Mouse (Mus musculus) heart, adult 8-10 months (tissue): Measurements from ENCODE around the gene Wnt1. TPM values are rescaled to one million over a fixed set of nuclear protein-coding genes. Genes with fewer than 3 reads are reported as not detected.
"Not testable (repeated sequence)": the region's sequence is repeated elsewhere in the genome, so short reads cannot be mapped to it uniquely, and the experiment has no call there.

Experiments used
- DNase-seq: peaks from one replicate; pipeline ENCODE4 v3.0.0; 2022; ENCODE audit warnings: low spot score
- total RNA-seq, 4 experiments: library from RNA; stranded (reverse); gene quantifications; 2 replicates each; pipeline ENCODE4 v1.2.4; 2022

The Wnt1 gene
- total RNA-seq, 4 experiments from 2014 or later = not detected

DNA sequence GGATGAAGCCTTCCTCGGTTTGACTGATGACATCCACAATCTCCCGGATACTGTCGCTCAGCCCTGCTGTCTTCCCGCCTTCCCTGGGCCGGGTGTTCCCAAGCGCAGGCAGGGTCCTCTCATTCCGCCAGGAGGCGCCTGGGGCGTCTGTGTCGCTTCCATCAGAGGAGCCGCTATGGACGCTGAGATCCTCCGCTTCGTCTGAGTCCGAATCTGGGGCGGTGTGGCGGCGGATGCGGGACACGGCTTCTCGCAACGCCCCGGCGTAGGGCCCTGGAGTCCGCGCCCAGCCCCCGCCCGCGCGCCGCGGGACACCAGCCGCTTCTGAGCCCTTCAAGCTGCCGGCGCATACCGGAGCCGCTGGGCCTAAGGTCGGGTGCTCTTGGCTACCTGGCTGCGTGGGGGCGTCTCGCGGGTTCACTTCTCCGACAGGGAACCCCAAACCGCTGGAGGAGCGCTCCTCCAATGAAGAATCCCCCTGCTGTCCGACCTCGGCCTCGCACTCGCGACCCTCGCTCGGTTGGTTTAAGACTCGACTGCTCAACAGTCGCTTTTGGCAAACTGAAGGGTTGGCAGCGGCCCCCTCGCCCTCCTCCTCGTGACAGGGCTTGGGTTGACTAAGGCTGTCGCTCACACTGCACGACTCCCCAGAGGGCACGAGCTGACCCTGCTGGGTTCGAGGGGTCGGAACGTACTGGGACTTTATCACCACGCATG is 15.8 kb downstream of the Wnt1 start:
- peak; percentile 46 for DNase-seq

DNA sequence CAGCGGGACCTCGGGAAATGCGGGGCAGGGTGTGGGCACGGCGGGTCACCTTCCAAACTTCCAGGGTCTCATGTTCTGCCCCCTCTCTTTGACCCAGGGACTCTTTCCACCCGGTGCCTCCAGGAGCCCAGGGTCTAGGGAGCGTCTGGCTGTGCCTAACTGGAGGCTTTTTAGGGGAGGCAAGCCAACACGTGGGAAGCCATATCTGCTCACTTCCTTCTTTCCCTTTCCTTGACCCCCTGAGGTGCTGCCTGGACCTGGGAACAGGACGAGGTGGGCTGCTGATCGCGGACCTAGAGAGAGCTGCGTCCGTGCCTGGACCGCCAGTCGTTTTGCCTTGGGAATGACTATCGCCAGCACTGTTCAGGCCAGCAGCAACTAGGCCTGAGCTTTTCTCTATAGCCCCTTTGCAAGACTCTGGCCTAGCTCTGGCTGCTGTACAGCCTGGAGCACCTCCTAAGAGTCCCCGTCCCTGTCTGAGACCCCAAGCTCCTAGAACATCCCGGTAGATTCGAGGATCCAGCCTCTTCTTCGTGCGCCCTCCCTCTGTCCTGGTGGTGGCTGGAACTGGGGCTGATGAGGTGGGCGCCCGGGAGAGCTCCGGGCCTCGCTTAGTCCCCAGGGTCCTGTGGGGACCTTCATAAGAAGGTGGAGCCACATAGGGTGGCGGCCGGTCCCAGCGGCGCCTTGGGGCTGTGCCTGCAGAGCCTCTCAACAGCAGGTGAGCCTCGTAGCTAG is 16.6 kb downstream of the Wnt1 start:
- no peak for DNase-seq

DNA sequence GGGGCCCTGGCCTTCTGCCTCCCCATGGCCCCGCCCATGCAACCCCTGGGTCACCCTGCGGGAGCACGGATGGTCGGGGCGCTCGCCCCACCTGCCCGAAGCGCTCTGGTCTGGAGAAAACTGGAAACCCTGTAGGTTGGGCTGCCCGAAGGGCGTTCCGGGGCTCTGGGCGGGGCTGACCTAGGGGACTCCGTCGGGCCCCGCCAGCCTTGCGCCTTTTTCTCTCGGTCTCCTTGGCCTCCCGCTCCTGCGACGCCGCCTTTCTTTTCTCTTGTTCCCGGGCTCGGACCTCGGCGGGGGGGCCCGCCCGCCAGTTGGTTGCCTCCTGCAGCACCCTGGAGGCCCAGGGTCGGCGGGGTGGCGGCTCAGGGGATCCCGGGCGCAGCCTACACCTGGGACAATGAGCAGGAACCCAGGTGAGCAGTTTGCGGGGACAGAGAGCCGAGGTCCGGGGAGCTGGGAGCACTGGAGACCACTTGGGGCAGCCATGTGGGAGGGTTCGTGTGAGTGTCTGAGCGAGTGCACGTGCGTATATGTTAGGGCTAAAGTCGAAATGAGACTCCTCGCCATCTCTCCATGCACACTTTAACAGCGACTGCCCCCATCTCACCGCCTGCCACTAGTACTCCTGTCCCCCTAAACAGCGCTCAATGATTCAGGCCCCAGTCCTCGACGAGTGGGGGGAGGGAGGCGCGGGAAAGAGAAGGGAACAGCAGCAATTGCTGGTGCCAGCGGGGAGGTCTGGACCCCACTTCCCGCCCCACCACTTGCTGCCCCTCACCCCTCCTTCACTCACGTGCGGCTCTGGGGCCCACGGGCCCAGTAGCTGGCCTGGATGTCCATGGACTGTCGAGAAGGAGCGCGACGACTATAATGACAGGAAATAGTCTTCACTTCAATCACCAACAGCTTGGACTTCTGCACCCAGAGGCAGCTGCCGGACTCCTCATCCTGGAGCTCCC is 17.4 kb downstream of the Wnt1 start:
- no peak for DNase-seq

DNA sequence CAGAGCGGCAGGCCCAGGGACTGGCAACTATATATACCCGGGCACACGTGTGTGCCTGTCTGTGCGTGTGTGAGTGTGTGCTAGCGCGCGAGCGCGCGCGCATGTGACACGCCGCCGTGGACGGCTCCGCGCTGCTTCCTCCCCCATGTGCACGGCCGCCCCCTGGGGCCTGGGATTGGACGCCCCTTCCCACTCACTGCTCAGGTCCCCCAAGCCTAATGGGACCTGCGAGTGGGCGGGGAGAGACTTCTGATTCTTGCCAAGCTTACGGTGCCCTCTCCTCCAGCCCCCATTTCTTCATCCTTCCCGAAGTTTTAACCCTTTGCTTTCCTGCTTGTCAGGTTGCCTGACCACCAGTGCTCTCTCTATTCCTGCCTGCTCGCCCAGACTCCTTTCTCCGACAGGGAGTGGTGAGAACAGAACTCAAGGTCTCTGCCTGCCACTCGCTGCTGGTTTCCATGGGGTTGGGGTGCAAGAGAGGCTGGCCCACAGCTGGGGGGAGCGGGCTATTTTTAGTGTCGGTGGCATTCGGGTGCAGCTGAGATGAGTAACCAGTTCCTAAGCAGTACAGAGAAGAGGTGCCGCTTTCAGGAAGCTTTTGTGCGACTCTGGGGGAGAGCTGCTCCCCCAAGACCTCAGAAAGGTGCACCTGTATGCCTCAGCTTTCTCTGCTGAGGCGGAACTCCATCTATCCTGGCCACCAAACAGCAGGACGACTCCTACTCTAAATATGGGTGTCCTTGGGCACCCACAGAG is 18.4 kb downstream of the Wnt1 start:
- DNase-seq = no peak

DNA sequence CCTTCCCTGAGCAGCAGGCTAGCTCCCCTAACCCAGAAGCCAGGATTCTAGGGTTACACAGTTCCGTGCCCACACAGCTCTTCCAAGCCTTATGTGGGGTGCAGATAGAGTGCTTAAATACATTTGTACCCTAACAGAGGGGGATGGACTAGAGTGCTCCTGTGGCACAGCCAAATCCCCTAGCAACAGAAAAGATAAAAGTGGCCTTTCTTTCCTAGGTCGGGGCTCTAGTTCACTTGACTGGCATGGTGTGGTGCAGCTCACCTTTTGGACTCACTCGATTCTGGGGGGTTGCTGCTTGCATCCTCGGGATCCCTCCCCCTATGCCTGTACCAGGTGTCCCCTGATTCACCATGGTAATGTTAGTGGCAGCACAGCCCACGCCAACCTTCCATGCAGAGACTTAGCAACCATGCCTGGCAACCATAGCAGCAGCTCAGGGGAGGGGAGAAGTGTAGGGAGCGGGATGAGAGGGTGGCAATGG is 19.0 kb downstream of the Wnt1 start:
- DNase-seq = no peak

DNA sequence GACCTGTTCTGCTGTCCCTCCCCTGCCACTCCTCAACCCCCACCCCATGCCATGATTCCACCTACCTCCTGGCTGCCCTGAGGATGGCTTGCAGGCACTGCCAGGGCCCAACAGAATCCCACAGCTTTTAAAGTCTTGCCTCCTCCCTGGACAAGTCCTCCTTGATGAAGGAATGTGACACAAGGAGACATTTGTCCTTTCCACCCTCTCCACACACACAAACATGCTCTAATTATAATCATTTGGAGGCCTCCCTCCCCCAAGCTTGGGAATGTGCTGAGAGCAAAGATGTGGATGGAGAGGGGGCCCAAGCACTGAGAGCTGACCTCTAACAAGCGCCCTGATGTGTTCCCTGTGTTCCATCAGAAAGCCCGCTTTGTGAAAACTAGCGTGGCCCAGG is 19.7 kb downstream of the Wnt1 start, which contains the start of gene Ddn:
Gene Ddn, minus strand, starts transcription at position 101 of the 400 bp plus-strand sequence.
- no peak for DNase-seq

DNA sequence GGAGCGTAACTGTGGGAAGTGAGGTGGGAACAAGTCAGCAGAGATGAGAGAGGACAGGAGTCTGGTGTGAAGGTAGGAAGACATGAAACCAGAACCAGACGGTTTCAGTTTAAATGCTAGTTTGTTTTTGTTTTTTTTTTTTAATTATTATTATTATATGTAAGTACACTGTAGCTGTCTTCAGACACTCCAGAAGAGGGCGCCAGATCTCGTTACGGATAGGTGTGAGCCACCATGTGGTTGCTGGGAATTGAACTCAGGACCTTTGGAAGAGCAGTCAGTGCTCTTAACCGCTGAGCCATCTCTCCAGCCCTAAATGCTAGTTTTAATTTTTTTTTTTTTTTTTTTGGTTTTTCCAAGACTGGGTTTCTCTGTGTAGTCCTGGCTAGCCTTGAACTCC is 20.6 kb downstream of the Wnt1 start:
- not testable (repeated sequence) for DNase-seq

DNA sequence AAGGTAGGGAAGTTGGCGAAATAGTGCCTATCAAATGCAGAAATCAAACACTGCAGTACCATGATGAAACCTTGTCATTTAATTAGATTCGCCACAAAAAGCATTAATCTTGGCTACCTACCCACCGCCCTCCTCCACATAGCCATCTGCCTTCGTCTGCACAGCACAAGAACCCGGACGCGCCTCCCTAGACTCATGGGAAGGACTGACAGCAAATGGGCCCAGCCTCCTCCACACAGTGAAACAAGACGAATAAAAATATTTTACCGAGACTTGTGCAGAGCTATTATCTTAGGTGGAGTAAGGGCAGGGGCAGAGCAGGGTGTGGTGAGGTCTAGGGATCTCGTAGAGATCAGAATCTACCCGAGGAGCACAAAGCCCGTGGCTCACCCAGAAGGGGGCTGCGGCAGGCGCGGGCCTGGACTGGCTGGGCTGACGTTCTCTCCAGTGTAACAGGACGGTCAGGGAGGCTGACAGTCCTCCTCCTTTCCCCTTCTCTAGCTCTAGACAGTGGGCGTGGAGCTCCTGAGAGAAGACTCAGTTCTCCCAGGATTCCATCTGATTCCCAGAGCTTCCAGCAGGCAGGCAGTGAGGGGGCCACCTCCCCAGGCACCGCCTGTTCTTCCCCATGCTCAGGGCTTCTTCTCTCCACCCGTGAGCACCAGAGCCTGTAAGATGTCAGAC is 23.2 kb downstream of the Wnt1 start:
- DNase-seq = no peak

DNA sequence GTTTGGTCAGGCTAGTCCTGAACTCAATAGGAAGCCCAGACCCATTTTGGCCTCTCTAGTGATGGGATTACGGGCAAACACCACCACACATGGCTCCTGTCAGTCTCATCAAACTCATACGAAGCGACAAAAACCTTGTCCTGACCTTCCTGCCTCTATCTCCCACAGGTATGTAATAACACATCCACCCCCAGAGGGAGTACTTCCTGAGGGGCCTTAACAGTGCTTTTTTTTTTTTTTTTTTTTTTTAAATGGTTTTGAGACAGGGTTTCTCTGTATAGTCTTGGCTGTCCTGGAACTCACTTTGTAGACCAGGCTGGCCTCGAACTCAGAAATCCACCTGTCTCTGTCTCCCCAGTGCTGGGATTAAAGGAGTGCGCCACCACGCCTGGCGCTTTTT is 28.5 kb downstream of the Wnt1 start:
- no peak for DNase-seq

DNA sequence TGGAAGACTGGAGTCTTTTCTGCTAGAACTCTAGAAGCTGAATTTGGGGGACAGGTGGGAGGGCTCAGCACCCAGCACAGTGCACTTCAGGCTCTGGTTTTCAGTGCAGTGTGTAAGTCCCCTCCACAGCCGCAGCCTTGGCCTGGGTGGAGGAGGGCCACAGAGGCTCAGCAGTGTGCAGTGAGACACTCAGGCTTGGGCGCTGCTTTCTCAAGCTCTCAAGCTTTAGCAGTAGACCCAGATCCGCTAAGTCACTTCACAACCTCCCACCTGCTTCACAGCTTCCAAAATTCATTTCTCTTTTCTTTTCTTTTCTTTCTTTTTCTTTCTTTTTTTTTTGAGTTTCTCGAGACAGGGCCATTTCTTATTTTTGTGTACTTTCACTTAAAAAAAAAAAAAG is 31.3 kb downstream of the Wnt1 start:
- DNase-seq = no peak

DNA sequence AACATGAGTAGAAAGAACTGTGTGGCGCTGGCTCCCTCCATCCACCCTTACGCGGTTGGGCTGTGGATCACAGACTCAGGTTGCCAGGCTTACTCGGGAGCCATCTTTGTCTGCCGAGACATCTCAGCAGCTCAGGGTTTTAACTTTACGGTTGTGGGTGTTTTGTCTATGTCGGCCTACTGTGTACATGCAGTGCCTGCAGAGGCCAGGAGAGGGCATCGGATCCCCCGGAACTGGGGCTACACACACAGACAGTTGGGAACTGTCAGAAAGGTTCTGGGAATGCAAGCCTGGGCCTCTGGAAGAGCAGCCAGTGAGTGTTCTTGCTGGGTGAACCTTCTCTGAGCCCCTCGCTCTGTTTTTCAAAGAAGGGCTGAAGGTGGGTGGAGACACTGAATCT is 31.7 kb downstream of the Wnt1 start:
- no peak for DNase-seq

DNA sequence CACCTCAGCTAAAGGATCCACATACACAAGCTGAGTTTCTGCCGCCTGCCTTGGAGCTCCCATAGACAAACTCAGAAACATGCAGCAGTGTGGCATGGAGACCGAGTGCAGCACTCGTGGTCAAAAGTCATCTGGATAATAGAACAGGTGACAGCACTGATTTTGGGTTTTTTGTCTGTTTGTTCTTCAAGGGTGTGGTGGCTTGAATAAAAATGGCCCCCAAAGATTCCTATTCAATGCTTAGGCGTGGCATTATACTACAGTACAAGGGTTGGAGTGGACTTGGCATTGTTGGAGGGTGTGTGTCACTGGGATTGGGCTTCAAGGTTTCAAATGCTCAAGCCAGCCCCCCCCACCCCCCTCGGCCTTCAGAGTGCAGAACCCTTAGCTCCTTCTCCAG is 32.5 kb downstream of the Wnt1 start:
- no peak for DNase-seq

DNA sequence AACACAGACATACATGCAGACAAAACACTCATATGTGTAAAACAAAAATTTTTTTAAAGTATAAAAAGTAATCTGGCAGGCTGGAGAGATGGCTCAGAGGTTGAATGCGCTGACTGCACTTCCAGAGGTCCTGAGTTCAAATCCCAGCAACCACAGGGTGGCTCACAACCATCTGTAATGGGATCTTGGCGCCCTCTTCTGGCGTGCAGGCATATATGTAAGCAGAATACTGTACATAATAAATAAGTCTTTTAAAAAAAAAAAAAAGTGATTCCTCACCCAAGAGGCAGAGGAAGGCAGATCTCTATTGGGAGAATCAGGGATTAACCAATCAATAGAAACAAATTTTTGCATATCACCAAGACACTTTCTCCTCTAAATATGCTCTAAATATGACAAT is 33.8 kb downstream of the Wnt1 start:
- no peak for DNase-seq

DNA sequence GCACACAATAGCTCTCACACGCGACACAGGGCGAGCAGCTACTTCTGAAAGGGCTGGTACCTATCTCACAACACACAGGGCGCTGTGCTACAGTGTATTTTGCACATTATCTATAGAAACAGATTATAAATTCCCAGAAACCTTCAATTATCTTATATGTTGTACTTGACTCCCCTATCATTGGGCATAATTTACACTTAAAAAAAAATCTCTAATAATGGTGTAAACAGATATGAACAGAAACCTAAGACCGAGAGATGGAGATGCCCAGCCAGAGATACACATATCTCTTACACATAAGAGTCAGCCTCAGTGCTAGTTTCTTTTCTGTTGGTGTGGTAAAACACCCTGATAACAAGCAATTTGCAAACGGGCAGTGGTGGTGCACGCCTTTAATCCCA is 38.0 kb downstream of the Wnt1 start:
- DNase-seq = no peak

DNA sequence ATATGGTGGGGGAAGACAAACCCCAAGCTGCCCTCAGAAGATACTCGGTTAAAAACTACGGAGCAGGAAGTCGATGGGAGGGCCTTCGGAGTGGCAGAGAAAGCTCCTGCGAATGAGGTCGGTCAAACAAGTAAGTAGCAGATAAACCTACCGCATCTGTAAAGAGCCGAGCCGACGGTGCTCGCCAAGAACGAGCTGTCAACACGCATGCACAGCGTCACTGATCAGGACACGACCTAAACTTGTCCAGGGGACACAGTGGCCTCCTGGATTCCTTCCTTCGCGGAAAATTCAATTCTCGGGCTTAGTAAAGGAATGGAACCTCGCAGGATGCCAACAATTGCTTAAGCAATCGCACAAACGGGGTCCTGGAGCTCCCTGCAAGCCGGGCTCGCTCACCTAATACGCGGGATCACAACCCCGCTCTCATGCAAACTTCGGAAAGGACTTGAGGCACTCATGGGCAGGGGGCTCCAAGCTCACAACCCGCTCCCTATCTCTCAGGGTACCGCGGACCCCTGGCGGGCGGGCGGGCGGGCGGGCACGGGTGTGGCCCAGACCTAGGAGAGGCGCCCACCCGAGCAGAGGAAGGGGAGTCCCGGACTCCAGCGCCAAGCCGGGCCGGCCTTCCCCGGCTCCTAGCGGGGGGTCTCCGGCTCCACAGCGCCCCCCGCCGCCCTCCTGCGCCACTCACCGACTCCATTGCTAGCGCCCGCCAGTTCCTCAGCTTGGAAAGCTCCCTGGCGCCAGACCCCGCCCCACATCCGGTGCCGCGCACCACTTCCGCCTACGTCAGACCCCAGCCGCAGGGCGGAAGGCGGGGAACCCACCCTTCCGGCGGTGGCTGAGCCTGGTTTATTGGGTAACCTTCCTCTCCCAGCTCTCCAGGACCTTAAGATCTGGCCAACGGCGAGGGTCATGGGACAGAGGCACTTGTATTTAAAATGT is 41.4 kb downstream of the Wnt1 start, which contains the start of gene Prkag1:
Gene Prkag1, minus strand, starts transcription at position 786 of the 948 bp plus-strand sequence.
- DNase-seq = peak; percentile 96

DNA sequence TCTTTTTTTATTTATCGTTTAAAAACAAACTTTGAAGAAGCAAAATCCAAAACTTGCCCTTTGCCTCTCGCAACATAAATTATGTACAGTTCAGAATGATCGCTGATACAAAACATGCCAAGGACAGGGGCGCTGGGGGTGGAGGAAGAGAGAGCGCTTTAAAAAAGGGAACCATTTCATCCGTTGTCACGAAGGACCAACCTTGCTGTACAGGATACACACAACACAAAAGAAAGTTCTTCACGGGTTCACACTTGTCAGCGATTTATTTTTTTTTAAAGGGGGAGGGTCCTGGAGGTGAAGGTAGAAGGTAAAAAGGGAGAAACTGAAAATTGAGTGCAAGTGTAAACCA is 42.0 kb downstream of the Wnt1 start:
- no peak for DNase-seq

DNA sequence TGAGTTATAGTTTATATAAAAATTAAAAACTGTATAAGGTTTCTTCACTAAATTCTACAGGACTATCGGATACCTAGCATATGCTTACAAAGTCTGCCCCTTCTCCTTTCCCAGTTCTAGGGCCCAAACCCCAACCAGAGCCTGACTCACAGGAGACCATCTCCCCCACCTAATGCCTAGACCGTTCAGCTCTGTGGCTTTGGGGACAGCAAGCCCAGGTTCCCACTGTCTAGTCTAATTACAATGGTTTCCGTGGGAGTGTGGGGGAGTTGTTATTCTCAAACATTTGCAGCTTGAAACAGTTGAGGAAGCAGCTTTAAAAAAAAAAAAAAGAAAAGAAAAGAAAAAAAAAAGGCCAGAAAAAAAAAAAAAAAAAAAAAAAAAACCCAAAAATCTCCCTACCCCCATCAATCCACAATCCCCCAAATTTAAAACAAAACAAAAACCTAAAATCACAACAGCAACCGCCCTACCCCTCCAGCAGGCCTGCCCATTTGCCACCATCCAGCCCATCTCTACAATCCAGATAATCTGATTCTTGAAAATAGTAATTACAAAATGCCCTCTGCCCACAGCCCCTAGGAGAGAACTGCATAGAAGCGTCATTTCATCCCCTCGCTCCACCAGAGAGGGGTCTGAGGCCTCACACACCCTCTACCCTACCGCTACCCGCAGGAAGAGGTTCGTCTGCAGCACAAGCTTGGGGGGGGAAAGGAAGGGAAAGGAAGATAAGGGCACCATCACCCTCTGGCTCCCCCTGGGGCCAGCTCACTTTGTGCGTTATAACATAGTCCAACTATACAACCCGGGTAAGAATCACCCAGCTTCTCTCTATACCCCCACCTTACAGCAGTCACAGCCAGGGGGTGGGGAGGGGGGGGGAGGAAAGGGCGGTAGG is 42.8 kb downstream of the Wnt1 start:
- DNase-seq = no peak

DNA sequence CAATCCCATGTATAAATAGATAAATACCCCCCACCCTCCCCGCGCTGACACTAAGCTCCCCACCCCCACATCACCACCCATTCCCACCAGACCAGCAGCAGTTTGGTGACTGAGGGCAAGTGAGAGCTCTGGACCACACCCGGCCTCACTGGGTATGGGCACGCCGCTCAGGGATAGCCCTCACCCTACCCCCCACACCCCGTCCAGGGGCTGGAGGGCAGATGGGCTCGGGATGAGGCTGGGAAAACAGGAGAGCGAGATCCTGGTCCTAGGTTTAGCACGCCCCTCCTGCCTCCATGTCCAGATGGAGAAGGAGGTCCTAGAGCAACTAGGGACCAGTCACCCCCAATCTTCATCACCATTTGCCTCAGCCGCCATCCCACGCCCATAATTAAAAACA is 43.6 kb downstream of the Wnt1 start:
- DNase-seq = no peak
